Mouse (Mus musculus) testis, adult 2 months (tissue): ENCODE results near the gene Cdk11b.
"Not testable (repeated sequence)": the region's sequence is repeated elsewhere in the genome, so short reads cannot be mapped to it uniquely, and the experiment has no call there.

ENCODE experiments used
- CTCF ChIP-seq: fragments of 200-500 bp; IDR thresholded peaks from 2 replicates; pipeline ENCODE4 v1.5.1; 2012; ENCODE audit warnings: low read depth, mild to moderate bottlenecking, inconsistent platforms, low read length, moderate library complexity; ENCODE audit not compliant: control insufficient read depth, insufficient read depth, insufficient replicate concordance
- POLR2A ChIP-seq: fragments of 200-500 bp; IDR thresholded peaks from 2 replicates; pipeline ENCODE4 v1.6.1; 2012; ENCODE audit warnings: low read depth, mild to moderate bottlenecking, inconsistent platforms, low read length, moderate library complexity; ENCODE audit not compliant: control insufficient read depth

DNA sequence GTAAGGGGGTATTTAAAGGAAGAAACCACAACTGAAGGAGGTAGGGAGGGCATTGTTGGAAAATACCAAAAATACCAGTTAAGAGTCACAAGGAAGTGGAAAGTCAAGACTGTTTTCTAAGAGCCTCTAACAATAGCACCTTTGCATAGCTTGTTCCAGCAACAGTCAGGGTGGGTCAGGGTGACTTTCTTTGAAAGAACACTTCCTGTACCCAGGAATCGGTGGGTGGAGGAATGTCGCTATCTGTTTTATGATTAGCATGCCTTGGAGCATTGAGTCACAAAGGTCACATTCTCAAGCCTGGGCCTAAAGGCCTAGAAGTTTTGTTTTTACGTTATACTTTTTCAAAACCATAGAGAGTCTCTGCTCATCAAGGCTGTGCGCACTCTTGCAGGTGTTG lies 63.1 kb downstream of the Cdk11b start:
- TF ChIP-seq CTCF, POLR2A: not testable (repeated sequence)
